Mouse (Mus musculus) megakaryocyte, embryonic 14.5 days (primary cell): Measurements from ENCODE around the gene Gpr157.

ENCODE experiments used
- FLI1 ChIP-seq: IDR thresholded peaks from 2 replicates; pipeline ENCODE4 v1.6.1; 2012; ENCODE audit warnings: low read length, inconsistent platforms, mixed read lengths
- GATA1 ChIP-seq: IDR thresholded peaks from 3 replicates; pipeline ENCODE4 v1.6.1; 2012; ENCODE audit warnings: mixed read lengths, low read length, inconsistent platforms, borderline replicate concordance

- TF ChIP-seq FLI1, result no peak
- TF ChIP-seq GATA1, result no peak
Measured at GRCm38 (mm10) chr4:150091887-150092582, 4.9 kb downstream of the Gpr157 start.
